Mouse (Mus musculus): ENCODE results near the gene Irak1. TPM values are rescaled to one million over a fixed set of nuclear protein-coding genes. Genes with fewer than 3 reads are reported as not detected.

Gene Irak1
- 72.9 and 74.2 TPM in 2 replicates for polyA plus RNA-seq (2012; rRNA removed)

GRCm38 (mm10) chrX:74023188-74024049 lies at the start of gene Irak1:
Gene Irak1, minus strand, starts transcription at chrX:74023918.

GRCm38 (mm10) chrX:73966248-73967176 lies 57.2 kb downstream of the Irak1 start, which contains the start of gene Hcfc1:
Gene Hcfc1, minus strand, starts transcription at chrX:73966357.

Other genes with a start within 250 kb of the Irak1 start
- 0.36 and 8.6 TPM in 2 replicates for gene Srpk3, start 249.5 kb downstream of the Irak1 start, polyA plus RNA-seq (2012; rRNA removed)
- 426 and 432 TPM in 2 replicates for gene Idh3g, start 237.0 kb downstream of the Irak1 start, polyA plus RNA-seq (2012; rRNA removed)
- gene Ssr4, start 236.9 kb downstream of the Irak1 start, polyA plus RNA-seq (2012; rRNA removed): 163 and 179 TPM in 2 replicates
- 91.6 and 95.9 TPM in 2 replicates for gene Pdzd4, start 198.9 kb downstream of the Irak1 start, polyA plus RNA-seq (2012; rRNA removed)
- gene Avpr2, start 131.8 kb downstream of the Irak1 start, polyA plus RNA-seq (2012; rRNA removed): not detected in 2 replicates
- gene L1cam, start 127.8 kb downstream of the Irak1 start, polyA plus RNA-seq (2012; rRNA removed): 172 and 174 TPM in 2 replicates
- 7.8 and 7.9 TPM in 2 replicates for gene Arhgap4, start 102.0 kb downstream of the Irak1 start, polyA plus RNA-seq (2012; rRNA removed)
- gene Naa10, start 102.0 kb downstream of the Irak1 start, polyA plus RNA-seq (2012; rRNA removed): 108 TPM in 2 replicates
- gene Renbp, start 93.1 kb downstream of the Irak1 start, polyA plus RNA-seq (2012; rRNA removed): 11.5 and 16.1 TPM in 2 replicates
- gene Hcfc1, start 57.6 kb downstream of the Irak1 start, polyA plus RNA-seq (2012; rRNA removed): 71.4 and 72.6 TPM in 2 replicates
- 0.13 TPM in 1 of 2 replicates, not detected in the other for gene Opn1mw, start 103.5 kb upstream of the Irak1 start, polyA plus RNA-seq (2012; rRNA removed)
- 25.4 and 27.4 TPM in 2 replicates for gene Mecp2, start 111.4 kb upstream of the Irak1 start, polyA plus RNA-seq (2012; rRNA removed)
- not detected in 2 replicates for gene Tex28, start 143.9 kb upstream of the Irak1 start, polyA plus RNA-seq (2012; rRNA removed)
- gene Tktl1, start 153.3 kb upstream of the Irak1 start, polyA plus RNA-seq (2012; rRNA removed): not detected in 2 replicates
- 442 and 468 TPM in 2 replicates for gene Flna, start 225.9 kb upstream of the Irak1 start, polyA plus RNA-seq (2012; rRNA removed)
- 87.2 and 92.3 TPM in 2 replicates for gene Emd, start 230.8 kb upstream of the Irak1 start, polyA plus RNA-seq (2012; rRNA removed)
- 1,398 and 1,478 TPM in 2 replicates for gene Rpl10, start 246.9 kb upstream of the Irak1 start, polyA plus RNA-seq (2012; rRNA removed)